Mouse (Mus musculus) C2C12 (cell line): ENCODE results near the gene Pip5k1a.

Source experiments
- CTCF ChIP-seq: IDR thresholded peaks from one replicate; pipeline ENCODE4 v1.5.1; 2011; ENCODE audit not compliant: control insufficient read depth, insufficient read depth, insufficient read length
- FOSL1 ChIP-seq: IDR thresholded peaks from one replicate; pipeline ENCODE4 v1.8.0; 2011; ENCODE audit warnings: mild to moderate bottlenecking, low read length; ENCODE audit not compliant: poor library complexity, insufficient read depth, severe bottlenecking
- MAX ChIP-seq: IDR thresholded peaks from one replicate; pipeline ENCODE4 v1.6.1; 2011; ENCODE audit warnings: mild to moderate bottlenecking, control low read depth
- MYOD1 ChIP-seq: IDR thresholded peaks from one replicate; pipeline ENCODE4 v1.6.1; 2011; ENCODE audit warnings: low read depth; ENCODE audit not compliant: control insufficient read depth, insufficient read length
- MYOG ChIP-seq: IDR thresholded peaks from one replicate; pipeline ENCODE4 v1.6.1; 2011; ENCODE audit not compliant: control insufficient read depth, insufficient read length; ENCODE audit errors: extremely low read depth
- USF1 ChIP-seq: IDR thresholded peaks from one replicate; pipeline ENCODE4 v1.6.1; 2011; ENCODE audit warnings: low read depth, mild to moderate bottlenecking, control low read depth, moderate library complexity

GRCm38 (mm10) chr3:95110911-95111726 is 4.4 kb upstream of the Pip5k1a start, which contains the start of gene Vps72:
- no peak for TF ChIP-seq CTCF
- TF ChIP-seq MAX: no peak
- no peak for TF ChIP-seq MYOG
- no peak for TF ChIP-seq MYOD1
- no peak for TF ChIP-seq USF1
- no peak for TF ChIP-seq FOSL1
